Mouse (Mus musculus): ENCODE data around the gene Lin37.
A peak's percentile ranks its signal among the peaks of the same experiment; 100 is the strongest.

Lin37 gene

DNA sequence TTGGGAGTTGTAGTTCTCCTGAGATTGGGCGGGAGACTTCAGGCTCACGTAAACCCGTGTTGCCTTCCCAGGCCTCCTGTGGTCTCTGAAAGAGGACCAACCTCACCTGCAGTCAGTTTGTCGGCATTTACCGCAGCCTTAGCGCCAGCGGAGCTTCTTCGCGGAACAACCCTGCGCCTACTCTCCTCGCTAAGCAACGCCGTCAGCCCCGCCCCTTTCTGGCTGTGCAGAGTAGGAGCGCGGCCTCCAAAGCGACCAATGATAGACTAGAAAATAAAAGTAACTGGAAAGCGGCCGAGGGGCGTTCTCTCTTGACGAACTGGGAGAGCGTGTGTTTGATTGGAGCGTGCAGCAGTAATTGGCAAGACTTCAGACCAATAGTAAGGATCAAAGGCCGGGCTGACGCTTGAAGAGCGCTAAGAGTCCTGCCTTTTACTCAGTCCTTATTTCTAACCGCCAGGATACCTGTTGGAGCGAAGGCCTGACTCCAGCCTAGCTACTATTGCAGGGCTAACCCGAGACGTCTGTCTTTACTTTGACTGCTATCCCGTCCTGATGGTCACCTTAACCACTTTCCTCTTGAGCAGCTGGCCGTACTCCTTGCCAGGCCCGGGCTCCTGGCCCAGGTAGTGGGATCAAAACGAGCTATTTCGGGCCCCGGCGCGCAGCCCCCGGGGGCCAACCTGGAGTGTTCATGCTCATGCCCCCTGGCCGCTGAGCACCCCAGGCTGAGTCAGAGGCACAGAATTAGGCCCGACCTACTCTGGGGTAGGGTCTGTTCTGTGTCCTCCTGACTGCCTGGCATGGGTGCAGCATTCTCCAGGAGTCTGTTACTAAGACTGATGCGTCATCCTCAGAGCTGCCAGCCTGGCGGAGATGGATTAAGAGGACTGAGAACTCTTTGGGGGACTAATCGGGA lies 7.3 kb downstream of the Lin37 start, which contains the start of the genes Hspb6 and Proser3:
TSS of gene Hspb6 (plus strand) at position 77 of the 919 bp plus-strand sequence.
TSS of gene Proser3 (minus strand) at position 198 of the 919 bp plus-strand sequence.
- DNase-seq (ENCODE audit: low read depth, low spot score), result peak; percentile 99

- peak; percentile 75 for DNase-seq (ENCODE audit: low read depth, low spot score)
Observed at GRCm38 (mm10) chr7:30551445-30552101, 8.1 kb downstream of the Lin37 start.

GRCm38 (mm10) chr7:30550603-30551002 lies 9.0 kb downstream of the Lin37 start:
- no peak for DNase-seq (ENCODE audit: low read depth, low spot score)

GRCm38 (mm10) chr7:30549880-30550279 lies 9.8 kb downstream of the Lin37 start:
- no peak for DNase-seq (ENCODE audit: low read depth, low spot score)

DNA sequence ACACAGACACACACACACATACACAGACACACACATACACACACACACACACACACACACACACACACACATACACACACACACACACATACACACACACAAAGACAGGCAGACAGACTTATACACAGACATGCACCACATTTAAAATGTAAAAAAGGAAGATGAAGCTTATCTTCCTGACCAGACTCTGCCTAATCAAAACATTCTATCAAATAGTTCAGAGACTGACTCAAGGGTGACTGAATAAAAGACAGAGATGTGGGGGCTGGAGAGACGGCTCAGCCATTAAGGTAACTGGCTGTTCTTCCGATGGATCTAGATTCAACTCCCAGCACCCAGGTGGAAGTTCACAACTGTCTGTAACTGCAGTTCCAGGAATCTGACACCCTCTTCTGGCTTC lies 15.3 kb downstream of the Lin37 start:
- no peak for DNase-seq (ENCODE audit: low read depth, low spot score)

- no peak for DNase-seq (ENCODE audit: low read depth, low spot score)
Observed at GRCm38 (mm10) chr7:30540572-30540971, 19.1 kb downstream of the Lin37 start.

DNA sequence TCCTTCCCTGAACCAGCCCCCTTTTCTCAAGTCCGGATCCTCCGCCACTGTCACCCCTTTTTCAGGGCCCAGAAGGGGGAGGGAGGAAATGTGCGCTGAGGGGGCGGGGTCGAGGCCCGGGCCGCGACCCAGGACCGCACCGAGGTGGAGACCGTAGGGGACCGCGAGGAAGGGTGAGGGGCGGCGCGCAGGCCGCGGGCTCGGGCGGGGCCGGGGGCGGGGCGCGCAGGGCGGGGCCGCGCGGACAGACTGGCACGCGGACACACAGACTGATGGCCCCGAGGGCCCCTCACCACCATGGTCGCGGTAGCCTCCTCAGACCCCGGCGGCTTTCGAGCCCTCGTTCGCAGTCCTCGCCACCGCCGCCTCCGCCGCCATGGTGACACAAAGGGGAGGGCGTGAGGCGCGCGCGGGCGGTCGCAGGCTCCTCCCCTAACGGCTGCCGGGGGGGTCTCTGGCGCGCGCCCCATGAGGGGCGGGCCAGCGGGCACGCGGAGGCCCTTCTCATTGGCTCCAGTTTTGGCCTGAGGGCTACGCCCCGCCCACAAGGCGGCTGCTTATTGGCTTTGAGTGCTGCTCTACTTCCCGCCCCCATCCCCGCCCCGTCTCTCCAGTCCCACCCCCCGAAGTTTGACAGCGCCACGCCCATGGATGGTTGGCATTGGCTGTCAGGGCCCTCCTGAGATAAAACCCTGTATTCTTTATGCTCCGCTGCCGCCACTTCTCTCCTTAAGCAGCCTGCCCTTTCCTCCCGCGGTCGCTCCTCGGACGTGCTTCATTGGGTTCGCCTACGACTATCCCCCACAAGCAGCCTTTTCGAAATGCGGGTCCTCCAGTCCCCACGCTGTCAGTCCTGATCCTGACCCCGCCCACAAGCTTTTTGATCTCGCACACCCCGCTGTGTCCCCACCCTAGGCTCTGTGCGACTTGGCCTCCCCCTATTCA lies 24.7 kb downstream of the Lin37 start, which contains the start of gene Arhgap33:
TSS of gene Arhgap33 (minus strand) at position 428 of the 945 bp plus-strand sequence.
- DNase-seq (ENCODE audit: low read depth, low spot score), result peak; percentile 92

- DNase-seq (ENCODE audit: low read depth, low spot score), result no peak
Observed at GRCm38 (mm10) chr7:30533941-30534632, 25.6 kb downstream of the Lin37 start.

DNA sequence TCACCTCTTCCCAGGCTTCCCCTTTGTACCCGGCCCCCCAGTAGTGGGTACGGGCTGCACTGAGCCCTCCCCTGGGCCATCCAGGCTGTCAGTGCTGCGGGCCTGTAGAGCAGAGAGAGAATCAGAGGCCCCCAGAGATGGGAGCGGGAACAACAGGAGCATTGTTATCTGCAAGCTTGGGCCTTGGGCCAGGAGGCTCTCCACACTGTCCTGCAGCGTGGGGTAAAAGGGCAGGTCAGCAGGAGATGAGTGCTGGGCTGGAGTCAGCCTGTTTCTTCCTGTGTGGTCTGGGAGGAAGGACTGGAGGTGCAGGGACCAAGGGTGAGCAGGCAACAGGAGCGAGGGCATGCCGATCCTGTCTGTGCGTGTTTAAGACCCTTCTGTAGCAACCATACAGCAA lies 26.7 kb downstream of the Lin37 start:
- peak; percentile 49 for DNase-seq (ENCODE audit: low read depth, low spot score)

DNA sequence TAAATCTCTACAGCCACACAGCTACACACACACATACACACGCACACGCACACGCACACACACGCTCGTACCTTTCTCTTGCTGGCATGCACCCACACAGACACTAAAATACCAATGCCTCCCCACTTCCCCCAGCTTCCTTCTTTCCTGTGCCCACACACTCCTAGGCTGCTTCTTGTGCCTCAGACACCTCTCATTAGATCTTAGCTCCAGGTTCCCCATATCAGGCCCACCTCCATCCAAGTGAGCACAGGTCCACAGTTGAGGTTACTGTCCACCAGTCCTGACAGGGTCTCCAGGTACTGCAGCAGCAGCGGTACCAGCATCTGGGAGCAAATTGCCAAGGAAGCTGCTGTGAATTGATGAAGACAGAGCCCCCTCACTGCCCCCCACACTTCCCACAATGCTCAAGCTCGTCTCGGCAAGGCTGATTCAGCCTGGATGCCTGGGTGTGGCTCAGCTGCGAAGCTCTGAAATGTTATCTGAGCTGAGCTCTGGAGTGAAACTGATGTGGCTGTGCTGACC lies 28.3 kb downstream of the Lin37 start:
- DNase-seq (ENCODE audit: low read depth, low spot score), result no peak

DNA sequence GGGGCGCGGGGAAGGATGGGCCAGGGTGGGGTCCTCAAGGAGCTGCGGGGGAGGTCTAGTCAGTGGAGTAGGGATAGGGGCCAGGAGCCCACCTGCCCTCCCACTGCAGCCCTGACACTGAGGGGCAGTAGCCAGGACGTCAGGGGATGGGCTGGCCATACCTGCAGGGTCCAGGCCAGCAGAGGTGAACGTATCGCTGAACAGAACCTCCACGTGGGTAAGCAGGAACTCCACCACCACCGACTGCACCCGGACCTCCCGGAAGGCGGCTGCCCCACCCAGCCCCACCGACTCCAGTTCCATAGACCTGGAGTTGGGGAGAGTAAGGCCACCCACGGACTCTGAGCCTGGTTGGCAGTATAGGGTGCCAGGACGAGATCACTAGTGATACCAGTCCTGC lies 32.7 kb downstream of the Lin37 start:
- no peak for DNase-seq (ENCODE audit: low read depth, low spot score)

DNA sequence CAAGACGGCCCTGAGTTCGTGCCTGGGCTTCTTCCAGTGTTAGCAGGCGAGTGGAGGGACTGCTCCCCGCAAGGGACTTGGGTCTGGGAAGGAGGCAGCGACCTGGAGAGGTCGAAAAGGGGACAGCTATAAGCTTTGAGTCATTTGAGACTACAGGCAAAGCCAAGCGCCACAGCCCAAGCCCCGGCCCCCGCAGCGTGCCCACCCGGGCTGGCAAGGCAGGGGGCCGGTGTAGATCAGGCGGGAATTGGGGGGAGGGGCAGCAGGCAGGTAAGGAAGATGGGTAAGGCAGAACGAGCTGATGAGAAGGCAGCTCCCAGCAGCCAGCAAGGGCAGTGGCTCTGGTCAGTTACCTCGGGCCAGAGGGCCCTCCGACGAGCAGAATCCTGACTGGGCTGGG lies 33.2 kb downstream of the Lin37 start:
- DNase-seq (ENCODE audit: low read depth, low spot score), result no peak

DNA sequence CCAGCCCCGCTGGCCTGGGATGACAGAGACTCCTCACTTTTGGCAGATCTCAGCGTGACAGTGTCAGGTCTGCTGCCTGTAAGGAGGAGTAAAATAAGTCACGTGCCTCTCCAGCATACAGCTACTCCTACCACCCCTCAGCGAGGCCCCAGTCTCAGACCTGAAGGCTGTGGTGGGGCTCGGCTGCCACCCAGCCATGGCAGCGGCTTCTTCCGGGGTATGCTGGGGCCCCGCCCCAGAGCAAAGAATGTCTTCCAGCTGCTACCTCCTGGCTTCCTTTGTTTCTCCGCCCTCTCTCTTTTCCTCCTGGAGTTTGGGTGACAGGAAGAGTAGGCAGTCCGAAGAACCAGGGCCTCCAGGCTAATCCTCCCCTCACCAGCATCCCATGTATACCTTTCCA lies 33.7 kb downstream of the Lin37 start:
- no peak for DNase-seq (ENCODE audit: low read depth, low spot score)

DNA sequence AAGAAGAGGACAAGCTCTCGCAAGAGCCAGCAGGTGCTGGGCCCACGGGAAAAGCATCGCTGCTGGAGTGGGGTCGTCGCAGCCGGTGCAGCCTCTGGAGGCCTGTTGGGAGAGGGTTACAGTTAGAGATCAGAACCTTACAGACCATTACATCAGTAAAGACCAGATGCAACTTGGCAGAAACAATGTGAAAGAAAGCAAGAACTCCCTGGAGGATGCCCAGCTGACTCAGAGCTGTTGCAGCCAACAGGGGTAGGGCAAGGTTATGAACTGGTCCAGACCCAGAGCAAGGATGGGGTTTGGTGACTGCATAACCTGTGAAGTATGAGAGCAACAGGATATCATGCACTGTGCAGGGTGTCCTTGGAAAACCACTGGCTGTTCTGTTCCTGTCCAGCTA lies 35.2 kb downstream of the Lin37 start:
- peak; percentile 90 for DNase-seq (ENCODE audit: low read depth, low spot score)

GRCm38 (mm10) chr7:30522871-30523270 lies 36.8 kb downstream of the Lin37 start:
- DNase-seq (ENCODE audit: low read depth, low spot score), result no peak

DNA sequence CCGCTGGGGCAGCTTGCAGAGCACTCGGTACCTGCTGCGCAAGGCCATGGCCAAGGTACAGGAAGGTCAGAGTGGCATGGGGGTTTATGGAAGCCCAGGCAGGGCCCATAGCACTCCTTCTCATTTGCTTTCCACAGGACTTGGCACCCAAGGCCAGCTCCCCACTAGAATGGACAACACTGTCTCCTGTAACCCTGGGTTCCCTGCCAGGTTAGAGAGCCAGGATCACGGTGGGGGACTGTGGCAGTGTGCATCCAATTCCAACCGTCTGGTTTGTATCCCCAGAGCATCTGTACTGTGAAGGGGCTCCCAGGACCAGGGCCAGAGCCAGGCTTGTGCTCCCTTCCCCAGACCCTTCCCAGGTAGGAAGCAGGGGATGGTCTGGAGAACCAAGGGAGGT lies 38.8 kb downstream of the Lin37 start:
- no peak for DNase-seq (ENCODE audit: low read depth, low spot score)

DNA sequence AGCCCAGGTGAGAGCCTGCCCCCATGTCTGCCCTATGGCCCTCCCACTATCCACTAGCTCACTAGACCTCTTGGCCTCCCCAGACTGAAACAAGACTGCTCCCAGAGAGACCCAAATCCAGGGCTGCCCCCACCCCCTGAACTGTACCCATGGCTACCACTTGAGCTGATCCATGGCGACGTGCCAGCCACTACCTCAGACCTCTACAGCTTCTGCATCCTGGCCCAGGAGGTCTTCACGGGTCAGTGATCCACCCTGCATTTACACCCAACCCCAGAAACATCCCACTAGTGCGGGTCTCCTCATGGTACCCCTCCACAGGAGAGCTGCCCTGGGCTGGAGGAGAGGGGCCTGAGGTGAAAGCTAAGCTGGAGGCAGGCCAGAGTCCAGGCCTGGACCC lies 39.2 kb downstream of the Lin37 start:
- no peak for DNase-seq (ENCODE audit: low read depth, low spot score)

DNA sequence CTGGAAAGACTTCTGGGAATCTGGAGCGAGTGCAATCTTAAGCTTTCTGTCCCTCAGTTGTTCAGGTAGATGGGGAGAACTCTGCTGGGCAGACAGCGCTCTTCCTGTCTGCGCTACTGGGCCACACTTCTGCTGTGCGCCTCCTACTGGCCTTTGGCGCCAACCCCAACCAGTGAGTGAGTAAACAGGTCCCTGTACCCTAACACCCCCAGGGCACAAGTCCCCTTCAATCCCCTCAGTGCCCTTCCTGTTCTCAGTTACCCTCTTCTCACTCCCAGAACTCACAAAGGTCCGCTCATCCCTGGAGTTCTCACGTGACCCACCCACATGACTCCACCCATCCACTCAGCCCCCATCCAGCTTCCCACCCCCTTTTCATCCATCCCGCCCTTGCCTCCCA lies 41.3 kb downstream of the Lin37 start:
- DNase-seq (ENCODE audit: low read depth, low spot score), result no peak

GRCm38 (mm10) chr7:30515003-30515760 lies 44.5 kb downstream of the Lin37 start:
- DNase-seq (ENCODE audit: low read depth, low spot score), result no peak

GRCm38 (mm10) chr7:30508061-30508460 lies 51.6 kb downstream of the Lin37 start:
- no peak for DNase-seq (ENCODE audit: low read depth, low spot score)

All from 3T3-L1 (cell line).